Mouse (Mus musculus): ENCODE data around the gene Dok4.

DNA sequence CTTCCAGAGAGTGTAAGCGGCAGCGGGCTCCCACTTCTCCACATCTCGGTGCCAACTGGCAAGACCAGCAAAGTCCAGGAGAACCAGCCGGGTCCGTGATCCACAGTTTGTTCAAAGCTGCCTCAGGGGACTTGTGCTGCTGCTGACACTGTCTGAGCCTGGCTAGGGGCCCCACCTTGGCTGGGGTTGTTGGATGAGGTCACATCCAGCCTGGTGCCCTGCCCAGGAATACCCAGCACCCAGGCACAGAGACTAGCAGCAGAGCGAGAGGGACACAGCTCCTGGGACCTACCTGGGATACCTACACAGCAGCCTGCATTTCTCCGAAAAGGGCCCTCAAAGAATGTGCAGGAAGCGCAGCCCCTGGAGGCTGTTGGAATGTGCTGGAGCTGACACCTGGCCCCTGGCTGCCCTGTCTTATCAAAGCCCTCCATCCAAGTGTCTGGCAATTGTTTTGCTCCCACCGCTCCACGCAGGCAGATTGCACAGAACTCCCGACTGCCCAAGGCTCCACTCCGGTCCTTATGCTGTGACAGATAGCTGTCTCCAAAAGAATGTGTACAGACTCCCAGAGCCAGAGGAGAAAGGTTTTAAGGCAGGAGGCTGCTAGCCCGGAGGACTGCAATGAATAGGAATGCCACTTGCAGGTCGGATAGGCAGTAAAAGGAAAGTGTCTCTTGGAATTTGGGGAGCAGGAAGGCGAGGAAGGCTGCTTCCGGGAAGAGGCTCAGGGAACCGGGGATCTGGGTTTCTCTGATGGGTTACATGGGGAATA is 847 bp downstream of the Dok4 start:
- TF ChIP-seq CTCF (IDR thresholded peaks at IDR 0.05; ENCODE audit: extremely low read depth, insufficient read depth, insufficient read length, insufficient replicate concordance) (no peak), POLR2A (IDR thresholded peaks at IDR 0.05; ENCODE audit: low read depth, low read length) (no peak)
